Mouse (Mus musculus): ENCODE results near the gene Slc25a27.

- TF ChIP-seq CTCF (IDR thresholded peaks at IDR 0.05; ENCODE audit: borderline replicate concordance, extremely low read depth, insufficient read depth, insufficient read length), result no peak
- no peak for TF ChIP-seq POLR2A (IDR thresholded peaks at IDR 0.05; ENCODE audit: borderline replicate concordance, extremely low read depth, insufficient read depth, insufficient read length, poor library complexity, severe bottlenecking)
Measured at GRCm38 (mm10) chr17:43637146-43637545, 29.9 kb downstream of the Slc25a27 start.

Measured in brain, embryonic 14.5 days (tissue).